Mouse (Mus musculus) ES-E14 (cell line): ENCODE results near the gene Ankrd45.

Experiments
- HCFC1 ChIP-seq: IDR thresholded peaks from 2 replicates; pipeline ENCODE4 v1.6.1; 2012; ENCODE audit warnings: low read length, inconsistent platforms, borderline replicate concordance; ENCODE audit not compliant: insufficient read depth
- MAFK ChIP-seq: IDR thresholded peaks from 2 replicates; pipeline ENCODE4 v1.6.1; 2014; ENCODE audit warnings: mild to moderate bottlenecking, low read depth, low read length, inconsistent platforms; ENCODE audit not compliant: insufficient read depth

DNA sequence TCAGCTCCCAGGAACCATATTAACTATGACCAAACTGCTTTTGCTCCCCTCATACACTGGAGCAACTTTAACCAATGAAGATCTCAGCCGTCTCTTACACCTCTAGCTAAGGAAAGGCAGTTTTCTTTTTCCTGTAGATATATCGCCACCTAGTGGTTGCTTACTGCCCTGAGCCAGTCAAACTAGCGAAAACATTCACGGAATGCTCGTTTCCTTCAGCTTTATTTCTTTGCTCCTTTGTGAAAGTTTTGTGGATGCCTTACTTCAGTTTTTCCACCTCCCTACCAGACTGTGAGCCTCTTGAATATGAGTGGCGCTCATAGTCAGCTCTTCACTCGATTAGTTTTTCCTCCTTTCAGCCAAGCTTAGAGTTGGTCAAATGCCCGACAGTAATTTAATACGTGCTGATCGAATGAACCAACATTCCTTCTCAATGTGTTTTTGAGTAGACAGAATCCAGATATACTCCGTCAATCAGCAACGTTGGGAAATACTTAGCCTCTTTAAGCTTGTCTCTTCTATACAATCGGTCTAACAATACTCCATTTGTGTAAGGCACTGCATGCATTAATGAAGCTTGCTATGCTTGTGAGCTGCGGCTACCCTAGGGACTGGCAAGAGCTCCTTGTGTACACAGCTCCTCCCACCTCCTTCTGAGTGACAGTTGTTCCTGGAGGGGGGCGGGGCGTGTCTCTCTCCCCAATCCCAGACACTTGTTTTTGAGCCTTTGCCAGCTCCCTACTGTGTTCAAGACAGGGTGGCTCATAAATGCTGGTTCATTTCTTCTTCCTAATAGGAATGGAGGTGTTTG, 53.3 kb downstream of the Ankrd45 start:
- TF ChIP-seq HCFC1, result no peak
- no peak for TF ChIP-seq MAFK
